Mouse (Mus musculus) CD8-positive naive resting alpha-beta T cell, adult 2 months (primary cell): ENCODE results near the gene Lrtm2.

ENCODE experiments used
- DNase-seq, 2 experiments: peaks; one replicate each; pipeline ENCODE4 v3.0.0; 2022; ENCODE audit warnings: low read depth in 2 of 2, low spot score in 2 of 2

Lrtm2 gene

DNA sequence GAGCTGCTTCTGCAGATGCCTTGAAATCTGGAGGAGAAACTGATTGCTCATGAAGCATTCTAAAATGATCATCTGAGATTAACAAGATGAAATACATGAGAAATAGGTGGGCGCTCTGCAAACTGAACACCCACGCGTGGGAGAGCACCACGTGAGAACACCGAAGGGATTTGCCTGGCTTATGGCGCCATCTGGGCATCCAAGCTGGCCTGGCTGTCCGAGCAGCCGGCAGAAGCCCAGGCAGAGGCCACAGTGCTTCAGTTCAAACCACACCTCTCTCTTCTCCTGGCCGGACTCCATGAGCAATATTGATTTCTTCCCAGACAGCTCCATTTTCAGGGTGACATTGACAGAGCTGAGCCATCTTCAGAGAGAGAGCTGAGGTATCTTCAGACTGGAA is 49.8 kb downstream of the Lrtm2 start:
- DNase-seq = no peak

DNA sequence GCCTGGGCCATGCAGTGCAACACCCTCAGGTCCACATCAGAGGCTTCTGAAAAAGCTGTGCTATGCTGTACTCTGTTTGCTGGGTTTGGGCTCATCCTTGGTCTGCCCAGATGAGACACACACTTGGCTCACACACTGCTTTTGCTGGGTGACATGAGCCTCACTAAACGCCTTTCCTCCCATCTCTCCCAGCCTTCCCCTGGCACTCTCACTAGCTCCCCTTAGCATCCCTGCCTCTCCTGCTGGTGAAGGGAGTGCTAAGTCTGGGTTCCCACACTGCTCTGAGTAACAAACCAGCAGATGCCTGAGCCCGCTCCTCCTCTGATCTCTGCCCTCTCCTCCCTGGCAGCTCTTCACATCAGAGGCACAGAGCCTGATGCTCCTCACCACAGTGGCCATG is 53.9 kb downstream of the Lrtm2 start:
- no peak for DNase-seq
